Mouse (Mus musculus) layer of hippocampus, postnatal 25 days (tissue): ENCODE measurements around the gene Ispd. TPM values are rescaled to one million over a fixed set of nuclear protein-coding genes. Genes with fewer than 3 reads are reported as not detected.

Source experiments
- DNase-seq, 2 experiments: peaks; one replicate each; pipeline ENCODE4 v3.0.0; 2022; ENCODE audit warnings: mixed read lengths in 2 of 2, low spot score in 1 of 2; ENCODE audit errors: extremely low spot score in 1 of 2
- total RNA-seq, 2 experiments: library from RNA; stranded (reverse); gene quantifications; 2 replicates each; pipeline ENCODE4 v1.2.3; 2021

Gene Ispd
- total RNA-seq, 2 experiments from 2014 or later = 11.7 to 13.8 TPM

DNA sequence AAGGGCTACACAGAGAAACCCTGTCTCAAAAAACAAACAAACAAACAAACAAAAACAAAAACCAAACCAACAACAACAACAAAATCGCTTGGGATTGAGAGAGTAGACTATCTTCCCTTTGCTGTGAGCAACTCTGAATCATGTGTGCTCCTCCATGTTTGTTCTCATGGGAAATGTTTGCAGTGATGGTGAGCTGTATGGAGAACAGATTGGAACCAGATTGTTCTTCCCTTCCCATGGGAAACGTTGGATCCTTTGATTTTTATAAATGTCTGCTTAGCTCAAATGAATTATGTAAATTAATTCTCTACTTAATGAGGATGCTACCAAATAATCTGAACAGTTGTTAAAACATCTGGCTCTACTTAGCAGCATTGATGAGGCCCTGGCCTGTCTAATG, 312.8 kb downstream of the Ispd start:
- DNase-seq = no peak

DNA sequence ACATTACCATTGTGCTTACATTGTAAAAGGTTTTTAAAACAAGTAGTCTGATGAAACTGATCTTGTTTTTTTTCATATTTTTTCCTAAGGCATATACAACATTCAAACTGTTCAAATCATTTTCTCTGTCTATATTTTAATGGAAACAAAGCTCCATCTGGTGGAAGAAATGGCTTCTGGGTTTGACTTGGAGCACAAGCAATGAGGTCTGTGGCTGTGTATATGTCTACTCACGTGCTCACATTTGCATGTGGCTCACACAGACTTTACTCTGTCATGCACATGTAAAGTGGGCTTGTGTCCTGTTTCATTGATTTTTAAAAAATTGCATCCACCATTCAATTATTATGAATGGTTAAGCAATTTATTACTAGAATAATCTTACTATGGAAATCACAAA, 323.1 kb downstream of the Ispd start:
- no peak for DNase-seq

DNA sequence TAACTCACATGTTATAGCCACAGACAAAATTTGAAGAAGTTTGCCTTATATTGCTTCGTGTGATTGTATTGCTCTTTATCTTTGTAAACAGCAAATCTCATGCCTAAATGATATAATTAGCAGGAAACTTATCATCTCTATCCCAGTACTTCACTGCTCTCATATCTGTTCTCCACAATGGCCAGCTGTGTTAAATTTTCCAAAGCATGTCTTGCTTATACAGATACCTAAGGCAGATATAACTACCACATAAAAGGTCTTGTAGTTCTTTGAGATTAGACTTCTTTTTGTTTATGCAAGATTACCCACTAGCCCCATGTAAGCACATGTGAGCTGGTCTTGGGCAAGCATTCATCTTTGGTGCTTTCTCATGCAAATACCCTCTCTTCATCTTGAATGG, 327.6 kb downstream of the Ispd start:
- DNase-seq = no peak

DNA sequence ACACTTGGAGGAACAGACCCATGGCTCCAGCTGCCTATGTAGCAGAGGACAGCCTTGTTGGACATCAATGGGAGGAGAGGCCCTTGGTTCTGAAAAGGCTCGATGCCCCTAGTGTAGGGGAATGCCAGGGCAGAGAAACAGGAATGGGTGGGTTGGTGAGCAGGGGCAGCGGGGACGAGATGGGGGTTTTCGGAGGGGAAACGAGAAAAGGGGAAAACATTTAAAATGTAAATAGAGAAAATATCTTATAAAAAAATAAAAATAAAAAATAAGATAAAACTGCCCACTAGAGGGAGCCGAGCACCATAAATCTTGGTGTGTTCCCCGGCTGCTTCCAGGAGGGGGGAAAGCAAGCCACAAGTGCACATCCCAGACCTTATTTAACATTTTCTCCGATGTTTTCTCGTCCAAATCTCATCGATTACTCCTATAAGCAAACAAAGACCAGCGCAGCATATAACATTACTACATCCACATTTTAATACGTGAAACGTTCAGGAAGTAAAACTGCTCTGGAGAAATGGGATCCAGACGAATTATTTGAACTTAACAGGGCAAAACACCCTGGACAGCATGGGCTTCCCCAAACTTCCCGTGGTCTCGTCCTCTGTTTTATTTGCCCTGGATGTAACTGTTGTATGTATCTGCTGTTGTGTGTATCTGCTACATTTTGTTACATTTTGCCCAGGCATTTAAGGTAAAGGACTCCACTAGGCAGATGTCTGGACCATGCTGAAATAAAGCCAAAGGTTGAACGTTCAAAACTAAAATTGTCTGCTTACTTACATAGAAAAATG, 332.8 kb downstream of the Ispd start:
- DNase-seq = peak in 1 of 2 experiments; percentile 14

DNA sequence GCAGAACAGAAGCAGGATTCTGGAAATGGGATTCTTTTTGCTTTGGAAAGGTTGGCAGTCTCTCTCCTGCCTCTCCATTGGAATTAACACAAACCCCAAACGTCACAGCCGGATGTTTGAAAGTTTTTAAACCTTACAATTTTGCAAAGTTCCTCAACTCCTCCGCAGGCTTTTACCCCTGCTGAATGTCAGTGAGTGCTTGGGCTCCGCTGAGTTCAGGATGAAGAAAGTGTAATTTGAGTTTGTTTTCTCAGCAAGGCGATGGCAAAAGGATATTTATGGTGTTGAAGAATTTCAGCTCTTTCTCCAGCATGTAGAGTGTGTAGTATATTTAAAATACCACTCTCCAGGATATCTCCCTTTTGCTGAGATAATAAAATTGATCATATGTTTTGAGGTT, 336.3 kb downstream of the Ispd start:
- no peak for DNase-seq

DNA sequence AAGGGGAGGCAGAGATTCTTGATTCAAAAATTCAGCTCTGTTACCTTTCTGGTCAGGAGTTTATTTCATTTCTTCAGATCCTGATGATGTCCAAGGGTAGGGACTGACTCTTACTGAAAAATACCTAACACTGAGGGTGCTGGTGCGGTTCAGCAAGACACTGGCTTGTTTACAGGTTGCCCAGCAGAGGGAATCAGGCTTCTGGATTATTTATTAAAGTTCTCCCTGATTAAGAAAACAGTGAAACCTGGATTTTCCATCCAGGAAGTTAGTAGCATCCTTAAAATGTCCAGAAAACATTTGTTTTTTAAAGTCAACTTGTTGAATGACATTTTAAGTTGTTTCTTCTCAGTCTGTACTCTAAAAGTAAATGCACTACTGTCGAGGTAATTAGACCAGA, 337.2 kb downstream of the Ispd start:
- no peak for DNase-seq

DNA sequence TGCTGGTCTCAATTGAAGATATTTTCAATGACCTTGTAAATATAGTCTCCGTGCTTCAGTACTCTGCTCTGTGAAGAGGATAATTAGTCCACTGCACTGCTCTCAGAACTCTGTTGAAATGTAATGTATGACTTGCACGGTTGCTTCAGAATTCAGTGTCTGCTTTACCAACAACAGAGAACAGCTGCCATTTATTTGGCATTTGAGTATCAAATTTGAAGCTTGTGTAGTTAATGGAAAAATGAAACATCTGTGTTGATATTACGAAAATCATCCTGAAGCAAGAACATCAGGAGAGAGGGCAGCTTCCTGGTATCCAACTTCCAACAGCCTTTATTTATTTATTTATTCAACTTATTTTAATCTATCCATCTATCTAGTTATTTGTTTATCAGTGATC, 337.8 kb downstream of the Ispd start:
- DNase-seq = no peak

DNA sequence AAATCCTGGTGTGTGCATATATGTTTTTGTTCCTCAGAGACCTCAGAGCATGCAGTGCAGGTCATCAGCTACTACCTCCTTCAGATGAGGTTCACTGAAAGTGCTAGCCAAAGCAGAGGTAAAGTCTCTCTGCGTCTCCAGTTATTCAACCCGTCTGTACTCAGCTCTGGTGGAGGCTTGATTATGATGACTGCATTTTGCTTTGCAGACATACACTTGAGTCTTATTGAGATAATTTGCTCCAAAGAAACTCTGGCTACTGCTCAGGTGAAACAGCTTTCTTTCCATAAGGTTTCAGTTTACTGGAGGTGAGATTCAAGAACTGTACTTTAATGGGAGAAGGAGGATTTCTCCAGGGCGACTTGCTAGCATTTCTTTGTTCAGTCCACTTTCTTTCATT, 339.5 kb downstream of the Ispd start:
- no peak for DNase-seq

DNA sequence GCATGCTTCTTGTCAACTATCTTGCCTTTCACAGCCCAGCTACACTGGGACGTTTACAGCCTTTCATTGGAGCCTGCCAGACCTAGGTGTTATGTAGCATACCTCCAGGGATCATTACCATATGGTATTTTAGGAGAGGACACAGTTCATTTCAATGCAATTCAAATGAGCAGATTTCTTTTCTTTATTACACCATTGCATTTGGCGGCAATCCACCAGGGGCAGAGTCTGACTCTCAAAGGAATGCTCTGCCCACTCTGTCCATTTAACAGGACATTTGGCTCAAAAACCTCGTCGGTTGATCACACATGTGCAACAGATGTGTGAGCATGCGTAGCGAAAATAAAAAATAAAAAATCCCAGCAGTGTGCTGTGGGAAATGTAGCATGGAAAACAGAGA, 340.0 kb downstream of the Ispd start:
- DNase-seq = no peak

DNA sequence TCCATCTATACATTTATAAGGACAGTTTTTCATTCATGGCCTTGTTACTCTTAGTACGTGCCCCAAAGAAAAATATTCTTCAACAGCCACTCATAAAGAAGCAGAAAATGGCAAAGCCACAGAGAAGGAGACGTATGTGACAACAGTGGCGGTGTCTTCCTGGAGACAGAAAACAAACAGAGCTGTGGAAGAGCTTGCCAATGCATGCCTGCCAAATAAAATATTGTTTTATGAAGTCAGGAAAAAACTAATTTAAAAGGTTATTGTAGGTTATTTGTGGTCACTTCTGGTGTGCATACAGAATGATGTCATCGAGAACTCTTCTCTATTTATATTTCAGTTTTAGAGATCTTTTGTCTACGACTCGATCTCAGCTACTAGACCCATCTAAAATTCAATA, 341.5 kb downstream of the Ispd start:
- DNase-seq = no peak

DNA sequence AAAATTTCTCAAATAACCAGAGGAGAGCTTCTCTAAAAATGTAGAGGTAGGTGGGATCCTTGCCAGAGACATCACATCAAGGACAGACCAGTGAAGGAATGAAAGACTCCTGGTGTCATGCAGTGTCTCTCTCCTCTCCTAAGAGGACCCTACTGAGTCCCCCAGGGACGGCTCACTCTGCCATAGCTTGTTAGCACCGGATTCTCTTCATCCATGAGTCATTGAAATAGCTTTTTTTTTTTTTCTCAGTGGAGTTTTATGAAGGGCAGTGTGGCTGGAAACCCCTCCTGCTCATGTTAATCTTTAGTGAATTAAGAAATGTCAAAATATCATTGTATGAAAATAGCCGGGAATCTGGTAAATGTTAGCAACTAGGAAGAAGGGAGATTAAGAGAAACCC, 342.1 kb downstream of the Ispd start:
- DNase-seq = no peak

DNA sequence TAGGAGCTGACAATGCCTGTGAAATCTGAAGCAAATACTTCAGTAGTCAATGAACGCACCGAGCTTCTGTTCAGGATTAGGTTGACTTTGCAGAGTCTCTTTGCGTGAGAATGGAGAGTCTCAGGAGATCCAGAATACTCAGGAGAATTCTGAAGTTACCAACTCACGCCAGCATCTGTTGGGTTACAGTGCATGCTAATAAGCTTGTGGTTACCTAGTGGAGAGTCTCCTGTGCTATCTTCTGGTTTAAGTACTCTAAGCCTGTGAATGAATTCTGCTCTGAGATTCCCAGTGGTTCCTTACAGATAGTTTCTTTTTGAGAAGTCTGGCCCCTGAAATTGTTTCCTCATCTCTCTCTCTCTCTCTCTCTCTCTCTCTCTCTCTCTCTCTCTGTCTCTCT, 343.0 kb downstream of the Ispd start:
- DNase-seq = no peak

DNA sequence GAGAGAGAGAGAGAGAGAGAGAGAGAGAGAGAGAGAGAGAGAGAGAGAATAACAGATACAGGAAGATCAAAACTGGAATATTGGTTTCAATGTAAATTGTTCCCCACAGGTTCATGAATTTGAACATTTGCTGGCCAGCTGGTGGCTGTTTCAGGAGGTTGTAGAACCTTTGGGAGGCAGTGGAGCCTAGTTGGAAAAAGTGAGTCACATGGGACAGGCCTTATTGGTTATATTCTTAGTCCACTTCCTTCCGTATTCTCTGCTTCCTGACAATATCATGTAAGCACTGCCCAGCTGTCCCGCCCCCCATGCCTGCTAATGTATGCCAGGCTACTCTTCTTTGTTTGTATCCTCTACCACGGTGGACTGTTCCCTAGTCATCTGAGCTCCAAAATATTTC, 344.0 kb downstream of the Ispd start:
- no peak for DNase-seq

DNA sequence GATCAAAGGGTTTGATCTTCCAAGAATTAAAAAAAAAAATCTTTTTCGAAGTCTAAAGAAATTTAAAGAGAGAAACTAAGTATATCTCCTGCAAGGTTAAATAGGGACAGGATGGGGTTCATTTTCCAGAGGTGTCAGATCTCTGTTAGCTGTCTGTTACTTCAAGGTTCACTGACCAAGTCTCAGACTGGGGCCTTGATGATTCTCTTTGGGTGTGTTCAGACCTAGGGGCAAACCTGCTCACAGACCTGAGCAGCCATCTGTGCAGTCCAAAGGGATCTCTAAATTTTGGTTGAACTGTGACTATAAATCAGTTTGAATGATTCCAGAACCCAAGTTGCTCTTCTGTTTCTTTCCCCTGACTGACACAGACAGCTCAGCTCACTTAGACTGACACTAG, 344.8 kb downstream of the Ispd start:
- DNase-seq = no peak

DNA sequence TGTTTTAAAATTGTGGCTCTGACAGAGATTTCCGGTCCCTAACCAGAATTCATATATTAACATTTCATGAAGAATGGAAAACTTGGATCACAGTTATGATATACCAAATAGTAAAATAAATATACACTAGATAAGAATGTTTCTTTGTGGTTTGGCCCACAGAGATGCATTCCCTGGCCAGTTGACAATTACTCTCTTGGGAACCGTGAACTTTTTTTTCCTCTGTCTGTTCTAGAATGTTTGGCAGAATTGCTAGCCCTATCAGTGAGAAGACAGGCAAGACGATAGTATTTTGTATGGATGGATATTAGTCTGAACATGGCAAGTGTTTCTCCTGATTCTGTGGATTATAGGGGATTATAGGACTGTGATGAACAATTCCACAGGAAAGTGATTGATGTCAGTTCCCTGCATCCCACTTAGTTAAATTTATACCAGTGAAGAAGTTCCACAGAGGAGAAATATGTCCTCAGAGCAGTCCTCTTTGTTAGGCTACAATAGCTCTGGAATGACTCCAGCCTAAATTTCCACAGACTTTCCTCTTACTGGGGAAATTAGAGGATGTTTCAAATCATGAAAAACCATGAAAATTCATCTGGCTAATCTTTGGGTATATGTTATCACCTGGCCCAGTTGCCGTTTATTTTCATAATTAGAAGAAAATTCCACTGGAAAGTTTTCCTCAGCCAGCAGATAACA, 352.6 kb downstream of the Ispd start:
- DNase-seq = no peak

Other genes starting within 250 kb of the Ispd start
- 10 to 100 TPM; 54.8 to 55.7 TPM for gene Ankmy2, start 224.3 kb upstream of the Ispd start, total RNA-seq
- 10 to 100 TPM; 60.1 to 75.7 TPM for gene Bzw2, start 223.4 kb upstream of the Ispd start, total RNA-seq
- not detected for gene Lrrc72, start 128.1 kb upstream of the Ispd start, total RNA-seq
- gene Sostdc1, start 67.3 kb upstream of the Ispd start, total RNA-seq = 1 to 10 TPM; 3.4 to 3.5 TPM
- 1 to 10 TPM; 2.4 TPM for gene D630036H23Rik, start 731 bp downstream of the Ispd start, total RNA-seq